Mouse (Mus musculus) urinary bladder, postnatal 14 days (tissue): ENCODE results near the gene Igsf6.

Experiments used
- DNase-seq: peaks from one replicate; pipeline ENCODE4 v3.0.0; 2021; ENCODE audit warnings: low spot score

The Igsf6 gene

GRCm38 (mm10) chr7:121074281-121074680, at the start of gene Igsf6:
Igsf6 (minus strand) TSS chr7:121074572.
- DNase-seq = peak; percentile 21

- DNase-seq = peak; percentile 87
Observed at GRCm38 (mm10) chr7:121120143-121120818, 45.9 kb upstream of the Igsf6 start.

- DNase-seq = no peak
Observed at GRCm38 (mm10) chr7:121111762-121112161, 37.4 kb upstream of the Igsf6 start.

- no peak for DNase-seq
Observed at GRCm38 (mm10) chr7:121111321-121111720, 36.9 kb upstream of the Igsf6 start.

- no peak for DNase-seq
Observed at GRCm38 (mm10) chr7:121107851-121108250, 33.5 kb upstream of the Igsf6 start.

GRCm38 (mm10) chr7:121098614-121099389, 24.4 kb upstream of the Igsf6 start:
- no peak for DNase-seq

- DNase-seq = no peak
Observed at GRCm38 (mm10) chr7:121093026-121093425, 18.7 kb upstream of the Igsf6 start.

GRCm38 (mm10) chr7:121090748-121091147, 16.4 kb upstream of the Igsf6 start:
- DNase-seq = no peak

GRCm38 (mm10) chr7:121088745-121089144, 14.4 kb upstream of the Igsf6 start:
- no peak for DNase-seq

GRCm38 (mm10) chr7:121085500-121085899, 11.1 kb upstream of the Igsf6 start:
- no peak for DNase-seq

GRCm38 (mm10) chr7:121084840-121085453, 10.6 kb upstream of the Igsf6 start:
- DNase-seq = no peak

GRCm38 (mm10) chr7:121082949-121083513, 8.7 kb upstream of the Igsf6 start:
- no peak for DNase-seq

- DNase-seq = no peak
Observed at GRCm38 (mm10) chr7:121081816-121082215, 7.4 kb upstream of the Igsf6 start.

GRCm38 (mm10) chr7:121081350-121081749, 7.0 kb upstream of the Igsf6 start, which contains the start of gene Otoa:
Otoa (plus strand) TSS chr7:121081650.
- DNase-seq = no peak

GRCm38 (mm10) chr7:121077829-121078228, 3.5 kb upstream of the Igsf6 start:
- DNase-seq = peak; percentile 61

- DNase-seq = no peak
Observed at GRCm38 (mm10) chr7:121077311-121077710, 2.9 kb upstream of the Igsf6 start.

GRCm38 (mm10) chr7:121075416-121075815, 1.0 kb upstream of the Igsf6 start:
- no peak for DNase-seq

- DNase-seq = no peak
Observed at GRCm38 (mm10) chr7:121074801-121075400, 529 bp upstream of the Igsf6 start.

GRCm38 (mm10) chr7:121072506-121072905, 1.9 kb downstream of the Igsf6 start:
- DNase-seq = no peak

- DNase-seq = no peak
Observed at GRCm38 (mm10) chr7:121071276-121071675, 3.1 kb downstream of the Igsf6 start.

GRCm38 (mm10) chr7:121064309-121064708, 10.1 kb downstream of the Igsf6 start:
- no peak for DNase-seq
